Mouse (Mus musculus) CH12.LX (cell line): ENCODE measurements around the gene Sema3b.

ENCODE experiments used
- CTCF ChIP-seq, 2 experiments: IDR thresholded peaks in 1 of 2; conservative IDR thresholded peaks in 1 of 2; 2 replicates each; pipeline ENCODE4 v1.5.1; 2011 to 2012; ENCODE audit warnings: low read depth in 2 of 2, low read length in 2 of 2, improper control_type of control experiment in 1 of 2, inconsistent platforms in 1 of 2, mild to moderate bottlenecking in 1 of 2, moderate library complexity in 1 of 2
- MYC ChIP-seq: IDR thresholded peaks from 2 replicates; pipeline ENCODE4 v1.6.1; 2011; ENCODE audit warnings: low read depth, mild to moderate bottlenecking, improper control_type of control experiment, low read length

DNA sequence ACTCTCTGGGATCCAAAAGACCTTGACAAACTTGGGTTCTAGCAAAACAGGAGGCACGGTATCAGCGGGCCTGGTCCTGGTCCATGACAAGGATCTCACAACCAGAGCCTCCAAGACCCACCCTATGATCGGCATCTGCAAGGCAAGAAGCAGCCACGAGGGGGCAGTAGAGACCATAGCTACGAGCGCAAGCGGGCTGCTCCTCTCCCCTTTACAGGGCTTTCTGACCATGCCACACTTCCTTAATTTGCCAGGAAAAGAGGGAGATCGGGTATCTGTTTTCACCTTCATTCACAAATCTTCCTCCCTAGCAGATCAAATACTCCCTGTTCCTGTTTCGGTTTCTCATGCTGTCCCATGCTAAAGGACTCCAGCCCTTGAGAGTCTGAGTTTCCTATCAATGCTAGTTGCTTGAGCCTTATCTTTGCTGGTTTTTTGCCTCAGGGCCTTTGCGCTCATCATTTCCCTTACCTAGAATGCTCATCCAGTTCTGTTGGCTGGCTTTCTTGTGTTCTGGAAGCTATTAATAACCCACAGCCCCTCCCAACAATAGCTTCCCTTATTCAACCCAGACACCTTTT, 6.9 kb downstream of the Sema3b start:
- peak; percentile 94 to 99 for TF ChIP-seq CTCF (conservative IDR thresholded peaks at IDR 0.05 in 1 of 2, IDR thresholded peaks at IDR 0.05 in 1 of 2; ENCODE audit: low read depth in 2 of 2, low read length in 2 of 2)
- TF ChIP-seq MYC: peak; percentile 73
